Mouse (Mus musculus): ENCODE results near the gene Fam213a. TPM values are rescaled to one million over a fixed set of nuclear protein-coding genes. Genes with fewer than 3 reads are reported as not detected.

Gene Fam213a
- polyA plus RNA-seq, 1 experiment from 2014 or later, result 29.6 TPM

DNA sequence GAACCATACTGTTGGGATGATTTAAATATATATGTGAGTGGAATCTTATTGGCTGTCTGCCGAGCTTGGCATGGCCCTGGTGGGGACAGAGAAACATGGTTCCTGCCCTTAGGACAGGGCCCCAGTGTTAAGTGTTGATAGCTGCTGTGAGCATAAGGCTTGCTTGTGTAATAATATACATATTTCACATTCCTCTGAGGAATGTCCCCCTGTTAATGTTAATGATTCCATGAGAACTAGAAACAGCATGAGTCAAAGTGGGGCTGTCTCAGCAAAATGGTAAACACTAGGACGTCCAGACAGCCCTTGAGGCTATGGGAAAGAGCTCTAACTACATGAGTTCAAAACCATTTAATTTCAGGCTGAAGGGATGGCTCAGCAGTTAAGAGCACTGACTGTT is 26.4 kb downstream of the Fam213a start:
- Histone ChIP-seq H3K36me3 (ENCODE audit: inconsistent target) (no peaks in the 10 kb centered on the region), H3K79me2 (ENCODE audit: inconsistent target) (no peaks in the 10 kb centered on the region), H3K27ac (no peak overlapping the region), H3K4me3 (ENCODE audit: inconsistent target) (no peak overlapping the region)
- 92% methylated on average over 2 of the region's 2 CpGs for WGBS (ENCODE audit: missing documents)

DNA sequence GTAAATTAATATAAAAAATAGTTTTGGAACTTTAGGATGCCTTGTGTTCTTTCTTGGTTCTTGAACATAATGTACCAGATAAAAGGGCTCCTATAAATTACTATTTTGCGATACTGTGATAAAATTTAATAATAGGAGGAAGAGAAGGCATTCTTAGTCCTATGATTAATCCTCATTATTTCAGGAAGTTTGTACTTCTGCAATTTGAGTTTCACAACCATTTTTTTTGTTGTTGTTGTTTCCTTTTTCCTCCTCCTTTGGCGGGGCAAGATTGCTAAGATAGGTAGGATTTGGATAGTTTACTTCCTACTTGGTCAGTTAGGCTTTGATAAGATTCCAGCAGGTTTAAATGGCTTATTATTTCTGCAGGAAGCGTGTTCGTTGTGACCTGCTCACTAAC is 28.0 kb downstream of the Fam213a start:
- no peak overlapping the region for H3K4me3 ChIP-seq (ENCODE audit: inconsistent target)
- WGBS (ENCODE audit: missing documents), result 37% methylated on average over 4 of the region's 4 CpGs
- no peak overlapping the region for H3K27ac ChIP-seq
- H3K36me3 ChIP-seq (ENCODE audit: inconsistent target), result no peaks in the 10 kb centered on the region
- H3K79me2 ChIP-seq (ENCODE audit: inconsistent target), result no peaks in the 10 kb centered on the region

DNA sequence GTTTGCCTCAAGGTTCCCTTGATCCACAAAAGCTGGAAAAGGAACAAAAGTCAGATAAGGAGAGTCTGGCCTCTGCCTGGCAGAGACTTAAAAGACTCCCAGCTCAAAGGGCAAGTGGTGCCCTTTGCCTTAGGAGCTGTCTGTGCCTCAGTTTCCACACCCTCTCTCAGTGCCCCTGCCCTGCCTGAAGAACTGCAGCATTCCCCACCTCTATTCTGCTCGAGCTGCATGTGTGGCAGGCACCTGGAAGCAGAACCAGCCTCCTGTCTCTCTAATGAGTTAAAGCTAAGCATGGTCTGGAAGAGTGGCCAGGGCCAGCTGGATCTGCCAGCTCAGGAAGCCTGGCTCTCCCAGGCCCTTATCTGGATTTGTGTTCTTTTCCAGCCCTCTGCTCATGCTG is 33.9 kb downstream of the Fam213a start:
- Histone ChIP-seq H3K79me2 (ENCODE audit: inconsistent target) (no peaks in the 10 kb centered on the region), H3K27ac (no peak overlapping the region), H3K36me3 (ENCODE audit: inconsistent target) (no peaks in the 10 kb centered on the region), H3K4me3 (ENCODE audit: inconsistent target) (no peak overlapping the region)
- WGBS (ENCODE audit: missing documents), result 90% methylated on average over 1 of the region's 1 CpGs

DNA sequence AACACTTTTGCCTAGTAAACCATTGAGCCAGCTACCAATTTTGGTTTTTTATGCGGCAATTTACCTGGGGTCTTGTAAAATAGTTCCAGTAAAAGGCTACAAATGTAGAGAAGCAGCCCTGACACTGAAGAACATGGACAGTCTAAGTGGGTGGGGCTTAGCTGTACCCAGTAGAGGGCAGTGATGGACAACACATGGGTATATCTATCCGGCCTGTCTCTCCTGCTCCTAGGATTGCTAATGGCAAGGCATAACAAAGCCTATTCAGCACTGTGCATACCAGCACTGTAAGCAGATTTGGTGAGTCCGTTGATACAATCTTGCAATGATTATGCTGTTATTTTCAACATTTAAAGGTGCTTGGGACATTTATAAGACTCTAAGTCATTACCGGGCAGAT is 34.6 kb downstream of the Fam213a start:
- H3K79me2 ChIP-seq (ENCODE audit: inconsistent target), result no peaks in the 10 kb centered on the region
- no peak overlapping the region for H3K4me3 ChIP-seq (ENCODE audit: inconsistent target)
- H3K36me3 ChIP-seq (ENCODE audit: inconsistent target), result no peaks in the 10 kb centered on the region
- WGBS (ENCODE audit: missing documents), result 77% methylated on average over 4 of the region's 4 CpGs
- no peak overlapping the region for H3K27ac ChIP-seq

DNA sequence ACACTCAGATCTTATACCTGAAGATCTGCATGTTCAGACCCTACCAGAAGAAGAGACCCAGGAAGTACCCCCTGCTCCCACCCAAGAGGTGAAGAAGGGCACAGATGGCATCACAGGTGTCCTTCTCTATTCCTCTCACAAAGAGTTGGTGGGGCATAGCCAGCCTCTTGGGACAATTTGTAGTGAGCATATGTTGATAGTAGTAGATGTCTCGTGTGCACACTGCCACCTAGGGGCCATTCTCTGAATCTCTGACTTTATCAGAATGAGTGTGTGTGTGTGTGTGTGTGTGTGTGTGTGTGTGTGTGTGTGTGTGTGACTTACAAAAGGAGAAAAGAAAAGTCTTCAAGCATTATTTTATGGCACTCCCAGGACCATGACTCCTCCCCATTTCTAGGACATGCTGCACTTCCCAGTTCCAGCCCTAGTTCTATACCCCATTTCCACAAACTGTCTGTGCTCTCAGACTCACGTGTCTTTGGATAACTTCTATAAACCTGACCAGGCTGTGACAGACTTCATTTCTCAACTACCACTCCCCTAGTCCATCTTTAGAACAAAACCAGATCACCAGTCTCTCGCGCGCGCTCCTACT is 38.4 kb downstream of the Fam213a start:
- no peaks in the 10 kb centered on the region for H3K79me2 ChIP-seq (ENCODE audit: inconsistent target)
- WGBS (ENCODE audit: missing documents), result 78% methylated on average over 6 of the region's 6 CpGs
- no peak overlapping the region for H3K27ac ChIP-seq
- no peak overlapping the region for H3K4me3 ChIP-seq (ENCODE audit: inconsistent target)
- no peaks in the 10 kb centered on the region for H3K36me3 ChIP-seq (ENCODE audit: inconsistent target)

DNA sequence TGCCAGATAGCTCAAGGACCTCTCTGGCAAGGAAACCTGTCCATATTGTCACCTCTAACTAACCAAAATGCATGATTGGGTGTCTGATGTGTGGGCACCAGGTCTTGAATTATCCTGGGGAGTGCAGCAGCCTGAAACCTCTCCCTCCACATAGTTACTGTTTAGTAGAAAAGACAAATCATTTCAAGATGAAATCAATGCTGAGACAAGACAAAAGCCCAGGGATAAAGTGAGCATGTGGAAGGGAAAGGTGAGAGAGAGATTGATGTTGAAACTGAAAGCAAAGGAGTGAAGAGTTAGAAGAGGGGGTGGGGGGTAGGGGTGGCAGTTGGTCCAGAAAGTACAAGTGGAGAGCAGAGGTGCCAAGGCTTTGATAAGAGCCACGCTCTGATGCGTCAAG is 45.5 kb downstream of the Fam213a start:
- Histone ChIP-seq H3K79me2 (ENCODE audit: inconsistent target) (peaks cover 33% of the 10 kb centered on the region), H3K4me3 (ENCODE audit: inconsistent target) (no peak overlapping the region), H3K27ac (no peak overlapping the region), H3K36me3 (ENCODE audit: inconsistent target) (no peaks in the 10 kb centered on the region)
- WGBS (ENCODE audit: missing documents), result 93% methylated on average over 2 of the region's 2 CpGs

DNA sequence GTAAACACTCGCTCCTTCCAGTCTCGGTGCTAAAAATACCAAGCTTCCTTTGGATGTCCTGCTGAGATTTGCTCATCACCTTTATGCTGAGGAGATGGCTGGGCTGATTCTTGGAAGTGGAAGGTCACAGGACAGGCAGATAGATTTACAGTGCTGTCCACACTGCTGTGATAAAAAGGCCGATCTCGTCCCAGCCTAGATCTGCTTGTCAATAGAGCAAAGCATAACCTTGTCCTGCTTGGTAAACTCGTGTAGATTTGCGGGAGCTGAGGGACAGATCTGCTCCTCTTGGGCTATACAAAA is 46.0 kb downstream of the Fam213a start:
- H3K79me2 ChIP-seq (ENCODE audit: inconsistent target), result peaks cover 38% of the 10 kb centered on the region
- no peaks in the 10 kb centered on the region for H3K36me3 ChIP-seq (ENCODE audit: inconsistent target)
- H3K27ac ChIP-seq, result peak overlapping the region; percentile 56
- peak overlapping the region; percentile 54 for H3K4me3 ChIP-seq (ENCODE audit: inconsistent target)
- WGBS (ENCODE audit: missing documents), result 8% methylated on average over 6 of the region's 6 CpGs

DNA sequence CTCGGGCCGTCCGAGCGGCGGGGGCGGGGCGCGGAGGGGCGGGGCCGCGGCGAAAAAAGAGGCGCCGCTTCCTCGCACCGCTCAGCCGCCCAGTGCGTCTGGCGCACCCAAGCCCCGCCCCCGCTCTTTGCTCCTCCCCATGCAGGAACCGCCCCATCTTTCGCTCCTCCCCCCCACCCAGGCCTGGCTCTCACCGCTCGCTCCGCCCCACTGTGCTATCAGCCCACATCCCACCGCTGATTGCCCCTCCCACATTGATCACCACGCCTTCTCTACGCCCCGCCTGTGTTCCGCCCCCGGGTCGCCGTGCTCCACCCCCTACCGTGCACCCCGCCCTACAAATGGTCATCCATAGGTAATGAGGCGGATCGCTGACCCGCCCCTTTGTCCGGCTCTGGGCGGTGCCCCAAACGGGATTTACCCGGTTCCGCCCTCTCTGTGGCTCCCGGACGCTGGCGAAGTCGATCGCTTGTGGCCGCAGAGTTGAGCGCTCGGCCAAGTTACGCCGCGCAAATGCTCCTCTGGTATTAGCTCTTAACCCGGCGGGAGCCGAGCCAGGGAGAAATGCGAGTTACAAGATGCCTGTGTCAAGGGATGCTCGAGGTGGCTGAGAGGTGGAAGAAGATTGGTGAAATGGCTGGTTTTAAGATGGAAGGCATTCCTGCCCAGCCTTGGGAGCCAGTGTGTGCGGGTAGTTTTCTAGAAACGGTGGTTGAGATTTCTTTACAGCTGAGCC is 46.6 kb downstream of the Fam213a start:
- H3K4me3 ChIP-seq (ENCODE audit: inconsistent target), result peak overlapping the region; percentile 54
- 2% methylated on average over 56 of the region's 62 CpGs for WGBS (ENCODE audit: missing documents)
- H3K79me2 ChIP-seq (ENCODE audit: inconsistent target), result peaks cover 43% of the 10 kb centered on the region
- no peaks in the 10 kb centered on the region for H3K36me3 ChIP-seq (ENCODE audit: inconsistent target)
- H3K27ac ChIP-seq, result peak overlapping the region; percentile 56

DNA sequence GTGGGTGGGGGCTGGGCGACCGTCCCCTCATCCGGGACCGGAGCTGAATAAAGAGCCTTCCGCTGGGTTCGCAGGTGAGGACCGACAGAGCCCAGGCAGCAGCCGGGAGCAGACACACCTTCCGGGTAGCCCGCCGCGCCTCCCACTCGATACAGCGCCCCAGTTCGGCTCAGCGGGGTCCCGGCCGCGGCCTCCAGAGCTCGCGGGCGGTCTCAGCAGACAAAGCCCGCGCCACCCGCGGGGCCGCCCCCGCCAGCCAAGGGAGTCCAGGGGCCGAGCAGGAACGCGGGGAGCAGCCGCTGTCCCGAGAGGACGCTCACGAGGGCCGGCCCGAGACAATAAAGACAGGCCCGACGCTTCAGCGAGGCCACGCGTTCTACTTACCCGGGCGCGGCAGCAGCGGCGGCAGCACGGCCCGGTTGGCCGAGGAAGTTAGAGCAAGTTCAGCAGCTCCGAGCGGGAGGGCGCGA is 47.2 kb downstream of the Fam213a start, which contains the start of gene Tspan14:
Gene Tspan14, minus strand, starts transcription at position 416 of the 470 bp plus-strand sequence.
- H3K36me3 ChIP-seq (ENCODE audit: inconsistent target), result no peaks in the 10 kb centered on the region
- WGBS (ENCODE audit: missing documents), result under 1% methylated on average over 50 of the region's 54 CpGs
- peaks cover 49% of the 10 kb centered on the region for H3K79me2 ChIP-seq (ENCODE audit: inconsistent target)
- H3K27ac ChIP-seq, result peak within 1 kb of the TSS; percentile 91
- peak within 1 kb of the TSS; percentile 95 for H3K4me3 ChIP-seq (ENCODE audit: inconsistent target)

DNA sequence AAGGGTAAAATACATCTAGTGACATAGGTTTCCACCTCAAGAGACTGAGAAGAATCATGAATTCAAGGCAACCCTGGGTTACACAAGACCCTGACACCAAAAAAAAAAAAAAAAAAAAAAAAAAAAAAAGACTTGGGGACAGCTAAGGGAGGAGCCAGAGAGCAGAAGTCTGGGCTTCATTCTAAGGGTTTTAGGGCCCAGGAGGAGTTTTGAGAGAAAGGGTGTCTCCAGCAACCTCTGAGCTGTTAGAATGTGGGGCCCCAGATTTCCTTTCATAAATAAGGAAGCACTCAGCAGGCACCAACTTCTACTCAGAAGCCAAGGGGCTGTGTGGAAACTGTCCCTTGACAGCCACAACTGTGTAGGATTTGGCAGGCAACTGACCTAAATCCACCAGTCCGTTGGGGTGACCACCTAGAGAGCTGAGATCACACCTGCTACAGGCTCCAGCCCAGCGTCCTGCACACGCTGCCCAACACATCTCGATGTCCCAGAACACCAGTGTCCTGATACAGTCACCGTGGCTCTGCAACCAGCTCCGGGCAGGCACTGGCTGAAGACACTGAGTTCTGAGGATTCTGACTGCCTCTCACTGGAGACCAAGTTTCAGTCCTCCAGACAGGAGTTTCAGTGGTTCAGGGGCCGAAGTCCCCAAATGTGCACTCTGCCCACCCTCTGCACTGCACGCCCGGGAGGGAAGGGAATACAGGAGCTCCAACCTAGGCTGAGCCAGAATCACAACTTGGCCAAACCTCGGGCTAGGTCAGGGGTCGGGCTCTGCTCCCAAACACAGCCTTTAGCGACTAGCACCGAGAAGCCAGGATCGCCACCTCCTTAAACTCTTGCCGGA is 47.9 kb downstream of the Fam213a start:
- Histone ChIP-seq H3K79me2 (ENCODE audit: inconsistent target) (peaks cover 49% of the 10 kb centered on the region), H3K27ac (peak overlapping the region; percentile 91), H3K36me3 (ENCODE audit: inconsistent target) (no peaks in the 10 kb centered on the region), H3K4me3 (ENCODE audit: inconsistent target) (peak overlapping the region; percentile 95)
- under 1% methylated on average over 15 of the region's 15 CpGs for WGBS (ENCODE audit: missing documents)

DNA sequence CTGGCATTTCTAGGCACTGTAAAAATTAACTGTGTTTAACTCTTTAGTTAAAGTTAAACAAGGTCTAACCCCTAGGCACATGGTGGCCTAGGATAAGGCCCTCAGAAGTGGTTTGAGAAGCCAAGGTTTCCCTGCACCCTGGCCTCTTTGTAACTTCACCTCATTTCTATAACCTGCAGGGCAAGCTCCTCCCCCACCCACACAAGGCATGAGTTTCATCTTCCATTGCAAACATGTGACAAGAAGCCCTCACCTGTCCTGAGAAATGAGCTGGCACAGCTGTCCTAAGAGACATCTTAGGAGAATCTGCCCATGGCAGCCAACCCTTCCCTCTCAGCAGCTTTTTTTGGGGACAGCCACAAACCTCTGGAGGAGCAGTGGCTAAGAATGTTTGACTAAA is 48.7 kb downstream of the Fam213a start:
- Histone ChIP-seq H3K79me2 (ENCODE audit: inconsistent target) (peaks cover 58% of the 10 kb centered on the region), H3K36me3 (ENCODE audit: inconsistent target) (no peaks in the 10 kb centered on the region), H3K4me3 (ENCODE audit: inconsistent target) (peak overlapping the region; percentile 95; the same call in 1 of the 2 replicates), H3K27ac (peak overlapping the region; percentile 91)

DNA sequence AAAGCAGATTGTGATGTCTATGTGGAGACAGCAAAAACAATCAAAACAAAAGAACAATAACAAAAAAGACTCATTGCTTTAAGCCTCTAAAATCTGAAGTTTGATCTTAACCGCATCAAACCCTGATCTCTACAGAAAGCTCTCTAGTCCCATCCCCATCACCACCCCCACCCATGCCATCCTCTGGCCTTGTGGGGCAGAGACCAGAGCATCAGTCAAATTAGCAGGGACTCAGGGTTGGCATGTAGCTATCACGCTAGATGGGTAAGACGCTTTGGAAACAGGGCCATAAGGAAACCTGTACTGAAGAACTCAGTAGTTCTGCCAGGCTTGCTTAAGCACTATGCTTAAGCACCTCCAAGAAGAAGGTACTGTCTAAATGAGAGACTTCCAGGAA is 49.4 kb downstream of the Fam213a start:
- no peaks in the 10 kb centered on the region for H3K36me3 ChIP-seq (ENCODE audit: inconsistent target)
- peaks cover 64% of the 10 kb centered on the region for H3K79me2 ChIP-seq (ENCODE audit: inconsistent target)
- no peak overlapping the region for H3K4me3 ChIP-seq (ENCODE audit: inconsistent target)
- WGBS (ENCODE audit: missing documents), result 92% methylated on average over 3 of the region's 3 CpGs
- H3K27ac ChIP-seq, result no peak overlapping the region

DNA sequence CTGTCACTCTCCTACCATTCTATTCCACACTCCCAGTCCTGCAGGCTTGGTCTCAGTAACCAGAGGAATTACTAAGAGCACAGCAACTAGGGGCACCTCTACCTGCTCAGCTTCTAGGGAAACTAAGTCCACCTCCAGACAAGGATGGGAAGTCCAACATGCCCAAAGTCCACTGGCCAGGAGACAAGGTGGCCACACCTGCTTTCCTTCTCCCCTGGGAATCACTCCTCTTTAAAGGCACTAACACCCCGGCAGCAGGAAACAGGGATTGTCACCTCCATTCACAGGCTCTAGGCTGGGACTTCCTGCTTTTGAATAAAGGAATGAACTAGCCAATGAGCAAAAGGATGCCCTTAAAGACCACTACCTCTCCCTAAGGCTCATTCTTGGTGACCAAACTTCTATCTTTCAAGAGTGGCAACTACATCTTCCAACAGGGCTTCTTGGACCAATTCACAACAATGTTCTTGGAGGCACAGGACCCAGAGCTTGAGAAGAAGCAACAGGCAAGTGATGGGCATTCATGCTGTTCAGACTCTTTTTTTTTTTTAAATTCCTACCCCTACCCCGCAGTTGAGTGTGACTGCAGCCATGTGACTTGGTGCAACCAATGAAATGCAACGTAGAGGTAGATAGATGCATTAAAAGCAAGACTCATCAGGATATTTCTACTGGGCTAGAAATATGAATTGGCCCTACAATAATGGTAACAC is 49.9 kb downstream of the Fam213a start:
- 0 out of 2 replicates have a peak overlapping the region, but pooled peaks have one; percentile 0 for H3K27ac ChIP-seq
- no peak overlapping the region for H3K4me3 ChIP-seq (ENCODE audit: inconsistent target)
- 30% methylated on average over 3 of the region's 3 CpGs for WGBS (ENCODE audit: missing documents)
- H3K79me2 ChIP-seq (ENCODE audit: inconsistent target), result peaks cover 69% of the 10 kb centered on the region
- H3K36me3 ChIP-seq (ENCODE audit: inconsistent target), result no peaks in the 10 kb centered on the region
